Mouse (Mus musculus): ENCODE measurements around the gene Olfr1368. TPM values are rescaled to one million over a fixed set of nuclear protein-coding genes. Genes with fewer than 3 reads are reported as not detected.

Olfr1368 gene
- not detected in 2 replicates for polyA plus RNA-seq (2016; fragmentation: Nextera tagmentation; extraction: Ambion mirVana)

- WGBS, result 75% methylated on average over 4 of the region's 4 CpGs
- H3K4me2 ChIP-seq, result no peak within 1 kb of the TSS
- H3K4me3 ChIP-seq (replicated peaks), result no peak within 1 kb of the TSS
These were observed at the start of gene Olfr1368 for GRCm38 (mm10) chr13:21145767-21146166. Olfr1368 (minus strand) TSS chr13:21145867.

GRCm38 (mm10) chr13:21185521-21185920 is 39.9 kb upstream of the Olfr1368 start:
- Histone ChIP-seq H3K9me3 (no peaks in the 10 kb centered on the region), H3K27me3 (no peaks in the 10 kb centered on the region), H3K27ac (no peak overlapping the region), H3K9ac (replicated peaks) (no peak overlapping the region), H3K36me3 (peaks cover 89% of the 10 kb centered on the region), H3K4me2 (no peak overlapping the region), H3K4me1 (replicated peaks) (peaks cover 21% of the 10 kb centered on the region), H3K4me3 (replicated peaks) (no peak overlapping the region)
- WGBS, result 81% methylated on average over 4 of the region's 4 CpGs
- no peak for ATAC-seq (ENCODE audit: insufficient number of reproducible peaks, insufficient read depth, low FRiP score, low TSS enrichment, low read depth)

More at GRCm38 (mm10) chr13:21145767-21146166, at the start of gene Olfr1368:
- no peaks in the 10 kb centered on the region for H3K9me3 ChIP-seq
- H3K27ac ChIP-seq, result no peak within 1 kb of the TSS
- no peaks in the 10 kb centered on the region for H3K4me1 ChIP-seq (replicated peaks)
- ATAC-seq (ENCODE audit: insufficient number of reproducible peaks, insufficient read depth, low FRiP score, low TSS enrichment, low read depth), result no peak
- no peak within 1 kb of the TSS for H3K9ac ChIP-seq (replicated peaks)
- no peaks in the 10 kb centered on the region for H3K36me3 ChIP-seq
- H3K27me3 ChIP-seq, result no peaks in the 10 kb centered on the region

GRCm38 (mm10) chr13:21183661-21184060 is 38.0 kb upstream of the Olfr1368 start:
- WGBS, result 96% methylated on average over 7 of the region's 7 CpGs
- Histone ChIP-seq H3K9me3 (no peaks in the 10 kb centered on the region), H3K27me3 (no peaks in the 10 kb centered on the region), H3K27ac (no peak overlapping the region), H3K4me2 (no peak overlapping the region), H3K36me3 (peaks cover 70% of the 10 kb centered on the region), H3K9ac (replicated peaks) (no peak overlapping the region), H3K4me1 (replicated peaks) (peaks cover 29% of the 10 kb centered on the region), H3K4me3 (replicated peaks) (no peak overlapping the region)
- no peak for ATAC-seq (ENCODE audit: insufficient number of reproducible peaks, insufficient read depth, low FRiP score, low TSS enrichment, low read depth)

DNA sequence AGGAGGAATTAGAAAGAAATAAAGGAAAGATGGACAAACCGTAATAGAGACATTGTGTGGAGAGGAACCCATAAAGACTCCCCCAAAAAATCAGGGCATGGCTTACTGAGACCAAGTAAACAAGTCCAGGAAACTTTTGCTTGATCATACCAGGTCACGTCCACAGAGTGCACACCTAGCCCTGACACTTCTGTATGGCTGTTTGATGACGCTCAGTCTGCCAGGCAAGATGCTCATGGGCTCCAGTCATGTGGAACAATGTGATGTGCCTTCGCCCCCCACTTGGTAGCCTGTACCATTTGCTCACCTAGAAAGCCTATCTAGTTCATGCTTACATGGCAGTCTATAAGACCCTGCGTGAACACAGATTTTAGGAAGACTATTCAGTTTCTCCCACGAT is 37.4 kb upstream of the Olfr1368 start:
- ATAC-seq (ENCODE audit: insufficient number of reproducible peaks, insufficient read depth, low FRiP score, low TSS enrichment, low read depth), result no peak
- Histone ChIP-seq H3K4me1 (replicated peaks) (peaks cover 30% of the 10 kb centered on the region), H3K9ac (replicated peaks) (no peak overlapping the region), H3K27ac (no peak overlapping the region), H3K4me3 (replicated peaks) (no peak overlapping the region), H3K4me2 (no peak overlapping the region), H3K9me3 (no peaks in the 10 kb centered on the region), H3K27me3 (no peaks in the 10 kb centered on the region), H3K36me3 (peaks cover 64% of the 10 kb centered on the region)
- 96% methylated on average over 6 of the region's 6 CpGs for WGBS

DNA sequence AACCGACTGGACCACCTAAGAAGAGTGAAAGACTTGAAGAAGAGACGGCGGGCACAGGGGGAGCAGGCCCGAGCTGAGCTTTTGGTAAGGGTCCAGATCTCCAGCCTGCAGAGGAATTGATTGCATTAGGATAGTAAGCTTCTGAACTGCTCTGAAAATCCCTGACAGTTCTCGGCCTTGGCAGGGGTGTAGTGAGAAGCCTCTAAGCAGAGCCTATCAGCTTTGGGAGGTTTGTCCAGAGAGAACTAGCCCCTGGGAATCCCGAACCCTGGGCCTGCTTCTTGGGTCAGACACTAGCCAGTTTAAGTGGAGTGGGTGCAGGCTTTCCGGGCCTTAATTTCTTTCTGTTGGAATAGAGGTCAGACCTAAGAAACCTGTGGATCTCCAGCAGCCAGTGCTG is 36.3 kb upstream of the Olfr1368 start:
- WGBS, result 78% methylated on average over 7 of the region's 7 CpGs
- peaks cover 54% of the 10 kb centered on the region for H3K36me3 ChIP-seq
- peak overlapping the region; percentile 95 for H3K9ac ChIP-seq (replicated peaks)
- peak overlapping the region; percentile 98 for H3K4me3 ChIP-seq (replicated peaks)
- H3K4me1 ChIP-seq (replicated peaks), result peaks cover 30% of the 10 kb centered on the region
- no peaks in the 10 kb centered on the region for H3K9me3 ChIP-seq
- H3K4me2 ChIP-seq, result peak overlapping the region; percentile 90
- H3K27me3 ChIP-seq, result no peaks in the 10 kb centered on the region
- no peak for ATAC-seq (ENCODE audit: insufficient number of reproducible peaks, insufficient read depth, low FRiP score, low TSS enrichment, low read depth)
- no peak overlapping the region for H3K27ac ChIP-seq

- Histone ChIP-seq H3K36me3 (peaks cover 42% of the 10 kb centered on the region), H3K9me3 (no peaks in the 10 kb centered on the region), H3K9ac (replicated peaks) (peak overlapping the region; percentile 95), H3K4me3 (replicated peaks) (peak overlapping the region; percentile 98), H3K27me3 (no peaks in the 10 kb centered on the region), H3K27ac (peak overlapping the region; percentile 97), H3K4me1 (replicated peaks) (peaks cover 30% of the 10 kb centered on the region), H3K4me2 (peak overlapping the region; percentile 90)
- under 1% methylated on average over 70 of the region's 71 CpGs for WGBS
- peak; percentile 39 for ATAC-seq (ENCODE audit: insufficient number of reproducible peaks, insufficient read depth, low FRiP score, low TSS enrichment, low read depth)
These were observed 35.2 kb upstream of the Olfr1368 start for GRCm38 (mm10) chr13:21180551-21181530.

DNA sequence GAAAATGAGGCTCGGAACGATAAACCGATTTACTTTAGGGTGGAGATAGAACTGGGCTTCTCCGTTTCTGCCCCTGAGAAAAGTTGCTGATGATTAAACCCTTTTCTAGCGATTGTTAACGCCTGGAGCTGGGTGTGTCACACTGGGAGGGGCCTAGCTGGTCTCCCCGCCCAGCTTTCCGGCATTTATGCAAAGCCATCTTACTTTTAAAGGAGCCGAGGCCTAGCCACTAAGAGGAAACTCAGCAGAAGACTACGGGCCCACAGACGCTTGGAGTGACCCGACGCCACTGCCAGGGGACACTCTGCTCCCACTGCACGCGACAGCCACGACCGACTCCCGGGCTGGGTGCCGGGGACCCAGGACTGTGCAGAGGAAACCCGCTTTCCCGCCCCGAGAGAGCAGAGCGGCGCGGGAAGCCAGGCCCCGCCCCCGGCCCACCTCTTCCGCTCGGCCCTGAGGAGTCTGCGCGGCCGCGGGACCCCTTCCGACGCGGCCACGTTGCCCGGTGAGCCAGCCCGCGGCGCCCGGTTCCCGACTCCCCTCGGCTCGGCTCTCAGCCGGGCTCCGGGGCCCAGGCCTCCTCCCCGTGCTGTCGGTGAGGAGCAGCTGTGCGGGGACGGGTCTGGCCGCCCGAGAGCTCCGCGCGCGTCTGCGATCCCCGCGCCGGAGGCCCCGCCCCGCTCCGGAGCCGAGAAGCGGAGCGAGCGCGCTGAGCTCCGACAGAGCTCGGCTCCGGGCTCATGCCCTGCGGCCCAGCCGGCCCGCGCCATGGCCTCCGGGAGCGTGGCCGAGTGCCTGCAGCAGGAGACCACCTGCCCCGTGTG is 34.3 kb upstream of the Olfr1368 start:
- H3K4me2 ChIP-seq, result peak overlapping the region; percentile 90
- peak; percentile 95 for ATAC-seq (ENCODE audit: insufficient number of reproducible peaks, insufficient read depth, low FRiP score, low TSS enrichment, low read depth)
- peaks cover 33% of the 10 kb centered on the region for H3K36me3 ChIP-seq
- H3K4me3 ChIP-seq (replicated peaks), result peak overlapping the region; percentile 98
- no peaks in the 10 kb centered on the region for H3K27me3 ChIP-seq
- H3K9ac ChIP-seq (replicated peaks), result peak overlapping the region; percentile 95
- H3K4me1 ChIP-seq (replicated peaks), result peaks cover 30% of the 10 kb centered on the region
- under 1% methylated on average over 80 of the region's 80 CpGs for WGBS
- H3K9me3 ChIP-seq, result no peaks in the 10 kb centered on the region
- H3K27ac ChIP-seq, result peak overlapping the region; percentile 97

DNA sequence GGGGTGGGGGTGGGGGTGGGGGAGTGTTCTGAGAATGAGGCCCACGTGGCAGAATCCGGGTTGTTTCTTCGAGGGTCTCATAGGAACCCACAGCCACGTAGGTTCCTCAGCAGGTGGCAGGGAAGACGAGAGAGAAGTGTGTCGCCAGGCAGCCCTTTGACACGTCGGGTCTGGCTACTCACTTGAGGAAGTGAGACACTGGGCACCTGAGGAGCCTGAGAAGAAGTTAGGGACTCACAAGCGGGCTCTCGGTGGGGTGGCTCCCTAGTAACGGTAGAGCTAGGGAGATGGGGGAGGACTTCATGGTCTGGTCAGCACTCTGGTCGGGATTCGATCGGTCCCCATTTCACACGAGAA is 33.7 kb upstream of the Olfr1368 start, which contains the start of gene Trim27:
Gene Trim27 (plus strand): TSS at position 79 of the 357 bp plus-strand sequence.
- ATAC-seq (ENCODE audit: insufficient number of reproducible peaks, insufficient read depth, low FRiP score, low TSS enrichment, low read depth), result peak; percentile 70
- peak within 1 kb of the TSS; percentile 97 for H3K27ac ChIP-seq
- H3K4me2 ChIP-seq, result peak within 1 kb of the TSS; percentile 90
- H3K27me3 ChIP-seq, result no peaks in the 10 kb centered on the region
- peak within 1 kb of the TSS; percentile 98 for H3K4me3 ChIP-seq (replicated peaks)
- no peaks in the 10 kb centered on the region for H3K9me3 ChIP-seq
- H3K36me3 ChIP-seq, result peaks cover 27% of the 10 kb centered on the region
- H3K9ac ChIP-seq (replicated peaks), result peak within 1 kb of the TSS; percentile 95
- WGBS, result under 1% methylated on average over 15 of the region's 15 CpGs
- peaks cover 30% of the 10 kb centered on the region for H3K4me1 ChIP-seq (replicated peaks)

DNA sequence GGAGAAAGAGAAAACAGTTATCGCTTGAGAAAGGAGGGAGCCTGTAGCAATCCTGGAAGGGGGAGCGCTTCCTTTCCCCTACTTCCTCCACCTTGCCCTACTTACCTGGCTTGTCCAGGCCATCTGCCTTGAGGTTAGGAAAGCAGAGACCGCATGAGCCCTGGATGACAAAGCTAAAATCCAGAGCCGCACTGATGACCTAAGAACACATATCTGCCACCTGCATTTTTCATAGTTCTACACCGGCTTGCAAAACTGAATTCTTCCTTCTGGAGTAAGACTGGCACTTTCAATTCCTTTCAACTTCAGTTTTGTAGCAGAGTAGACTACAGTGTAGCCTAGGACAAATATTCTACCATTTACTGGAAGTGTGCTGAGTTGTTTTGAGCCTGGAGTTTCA is 32.7 kb upstream of the Olfr1368 start:
- 83% methylated on average over 5 of the region's 5 CpGs for WGBS
- ATAC-seq (ENCODE audit: insufficient number of reproducible peaks, insufficient read depth, low FRiP score, low TSS enrichment, low read depth), result no peak
- no peaks in the 10 kb centered on the region for H3K27me3 ChIP-seq
- peak overlapping the region; percentile 90; the same call in 1 of the 2 replicates for H3K4me2 ChIP-seq
- peaks cover 27% of the 10 kb centered on the region for H3K4me1 ChIP-seq (replicated peaks)
- no peak overlapping the region for H3K9ac ChIP-seq (replicated peaks)
- H3K9me3 ChIP-seq, result no peaks in the 10 kb centered on the region
- no peak overlapping the region for H3K27ac ChIP-seq
- peaks cover 17% of the 10 kb centered on the region for H3K36me3 ChIP-seq
- H3K4me3 ChIP-seq (replicated peaks), result no peak overlapping the region

GRCm38 (mm10) chr13:21177657-21178056 is 32.0 kb upstream of the Olfr1368 start:
- no peak overlapping the region for H3K27ac ChIP-seq
- H3K4me3 ChIP-seq (replicated peaks), result no peak overlapping the region
- ATAC-seq (ENCODE audit: insufficient number of reproducible peaks, insufficient read depth, low FRiP score, low TSS enrichment, low read depth), result no peak
- no peak overlapping the region for H3K4me2 ChIP-seq
- no peak overlapping the region for H3K9ac ChIP-seq (replicated peaks)
- H3K36me3 ChIP-seq, result peaks cover 10% of the 10 kb centered on the region
- H3K4me1 ChIP-seq (replicated peaks), result peaks cover 23% of the 10 kb centered on the region
- H3K9me3 ChIP-seq, result no peaks in the 10 kb centered on the region
- no peaks in the 10 kb centered on the region for H3K27me3 ChIP-seq
- 74% methylated on average over 5 of the region's 5 CpGs for WGBS

DNA sequence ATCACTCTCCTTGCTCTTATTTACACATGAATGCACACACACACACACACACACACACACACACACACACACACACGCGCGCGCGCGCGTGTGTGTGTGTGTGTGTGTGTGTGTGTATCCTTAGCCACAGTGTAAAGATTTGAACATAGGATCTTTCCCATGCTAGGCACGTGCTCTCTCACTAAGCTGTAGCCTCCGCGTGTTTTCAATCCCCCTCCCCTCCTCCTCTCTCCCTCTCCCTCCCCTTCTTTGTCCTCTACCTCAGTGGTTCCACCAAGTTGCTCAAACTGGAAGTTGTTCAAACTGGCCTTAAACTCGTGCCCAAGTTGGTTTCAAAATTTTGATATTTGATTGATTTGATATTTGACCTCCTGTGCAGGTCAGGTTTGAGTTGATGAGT is 31.1 kb upstream of the Olfr1368 start:
- peaks cover under 1% of the 10 kb centered on the region; the same call in 1 of the 2 replicates for H3K36me3 ChIP-seq
- no peaks in the 10 kb centered on the region for H3K9me3 ChIP-seq
- no peak overlapping the region for H3K27ac ChIP-seq
- peaks cover 14% of the 10 kb centered on the region for H3K4me1 ChIP-seq (replicated peaks)
- ATAC-seq (ENCODE audit: insufficient number of reproducible peaks, insufficient read depth, low FRiP score, low TSS enrichment, low read depth), result no peak
- no peak overlapping the region for H3K9ac ChIP-seq (replicated peaks)
- 80% methylated on average over 11 of the region's 11 CpGs for WGBS
- H3K4me2 ChIP-seq, result no peak overlapping the region
- no peak overlapping the region for H3K4me3 ChIP-seq (replicated peaks)
- no peaks in the 10 kb centered on the region for H3K27me3 ChIP-seq
